Mouse (Mus musculus): ENCODE measurements around the gene Gm7861. TPM values are rescaled to one million over a fixed set of nuclear protein-coding genes. Genes with fewer than 3 reads are reported as not detected.
"Not testable (repeated sequence)": the region's sequence is repeated elsewhere in the genome, so short reads cannot be mapped to it uniquely, and the experiment has no call there.

The Gm7861 gene
- polyA plus RNA-seq (2014; fragmentation: Nextera tagmentation; extraction: Ambion mirVana) = not detected in 2 replicates

DNA sequence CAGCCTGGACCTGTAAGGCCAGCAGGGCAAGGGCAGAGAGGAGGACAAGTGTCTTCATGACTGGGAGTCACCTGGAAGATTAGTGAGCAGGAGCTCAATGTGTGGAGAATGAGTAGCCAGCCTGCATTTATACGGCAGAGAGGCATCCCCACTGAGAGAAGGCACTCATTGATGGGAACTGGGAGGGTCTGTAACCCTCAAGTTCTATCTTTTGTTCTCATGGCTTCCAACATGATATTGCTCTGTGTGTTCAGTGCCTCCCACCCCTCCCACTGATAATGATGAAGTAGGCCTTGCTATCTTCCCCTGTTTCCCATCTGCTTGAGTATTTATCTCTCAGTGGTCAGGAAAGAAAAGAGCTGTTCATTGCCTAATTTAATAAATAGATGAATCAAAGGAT is at the start of gene Gm7861:
Gene Gm7861 (minus strand): TSS at position 101 of the 400 bp plus-strand sequence.
- WGBS = no CpG with 5 or more reads among the region's 1 CpGs

GRCm38 (mm10) chr8:21617883-21618282 is 23.6 kb upstream of the Gm7861 start, which contains the start of gene Defa26:
Defa26 (plus strand) TSS chr8:21618183.
- H3K27ac ChIP-seq (ENCODE audit: low read depth); H3K4me2 ChIP-seq; H3K36me3 ChIP-seq (ENCODE audit: insufficient read depth); H3K4me3 ChIP-seq (ENCODE audit: low read depth, low read length); H3K9me3 ChIP-seq (ENCODE audit: low read depth, low read length); H3K27me3 ChIP-seq (ENCODE audit: insufficient read depth, low read length); ATAC-seq (ENCODE audit: insufficient read depth); H3K9ac ChIP-seq; H3K4me1 ChIP-seq (ENCODE audit: insufficient read depth); DNase-seq: not testable (repeated sequence)
- no CpG with 5 or more reads among the region's 1 CpGs for WGBS

More for the DNA sequence above, at the start of gene Gm7861:
- not testable (repeated sequence) for ATAC-seq (ENCODE audit: insufficient read depth); H3K4me2 ChIP-seq; H3K9ac ChIP-seq; H3K36me3 ChIP-seq (ENCODE audit: insufficient read depth); H3K27ac ChIP-seq (ENCODE audit: low read depth); H3K4me1 ChIP-seq (ENCODE audit: insufficient read depth); DNase-seq; H3K27me3 ChIP-seq (ENCODE audit: insufficient read depth, low read length); H3K4me3 ChIP-seq (ENCODE audit: low read depth, low read length); H3K9me3 ChIP-seq (ENCODE audit: low read depth, low read length)

DNA sequence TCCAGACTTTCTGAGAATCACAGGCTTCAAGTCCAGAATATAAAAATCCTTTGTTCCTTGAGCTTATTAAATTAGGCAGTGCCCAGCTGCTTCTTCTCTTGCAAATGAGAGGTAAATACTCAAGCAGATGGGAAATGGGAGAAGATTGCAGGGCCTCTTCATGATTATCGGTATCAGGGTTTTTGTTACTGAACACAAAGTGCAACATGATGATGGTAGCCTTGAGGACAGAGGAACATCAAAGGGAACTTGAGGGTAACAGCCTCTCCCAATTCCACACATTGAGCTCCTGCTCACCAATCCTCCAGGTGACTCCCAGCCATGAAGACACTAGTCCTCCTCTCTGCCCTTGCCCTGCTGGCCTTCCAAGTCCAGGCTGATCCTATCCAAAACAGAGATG is 11.6 kb downstream of the Gm7861 start, which contains the start of gene Defa28:
Gene Defa28 (plus strand): TSS at position 301 of the 400 bp plus-strand sequence.
- not testable (repeated sequence) for H3K4me1 ChIP-seq (ENCODE audit: insufficient read depth); H3K27ac ChIP-seq (ENCODE audit: low read depth); H3K36me3 ChIP-seq (ENCODE audit: insufficient read depth); DNase-seq; H3K9ac ChIP-seq; H3K4me2 ChIP-seq; ATAC-seq (ENCODE audit: insufficient read depth); H3K4me3 ChIP-seq (ENCODE audit: low read depth, low read length); H3K27me3 ChIP-seq (ENCODE audit: insufficient read depth, low read length); H3K9me3 ChIP-seq (ENCODE audit: low read depth, low read length)
- no CpG with 5 or more reads among the region's 1 CpGs for WGBS

GRCm38 (mm10) chr8:21565086-21565485 is 29.2 kb downstream of the Gm7861 start, which contains the start of gene Defa37:
Defa37 (plus strand) TSS chr8:21565386.
- H3K36me3 ChIP-seq (ENCODE audit: insufficient read depth); H3K4me2 ChIP-seq; H3K4me1 ChIP-seq (ENCODE audit: insufficient read depth); H3K9me3 ChIP-seq (ENCODE audit: low read depth, low read length); H3K27me3 ChIP-seq (ENCODE audit: insufficient read depth, low read length); ATAC-seq (ENCODE audit: insufficient read depth); H3K4me3 ChIP-seq (ENCODE audit: low read depth, low read length); H3K27ac ChIP-seq (ENCODE audit: low read depth); H3K9ac ChIP-seq; DNase-seq: not testable (repeated sequence)
- no CpG with 5 or more reads among the region's 1 CpGs for WGBS

Other genes with a start within 250 kb of the Gm7861 start
- not detected in 2 replicates for gene Defa2, start 216.0 kb downstream of the Gm7861 start, polyA plus RNA-seq (2014; fragmentation: Nextera tagmentation; extraction: Ambion mirVana)
- not detected in 2 replicates for gene Defa33, start 202.7 kb downstream of the Gm7861 start, polyA plus RNA-seq (2014; fragmentation: Nextera tagmentation; extraction: Ambion mirVana)
- gene Defa36, start 167.1 kb downstream of the Gm7861 start, polyA plus RNA-seq (2014; fragmentation: Nextera tagmentation; extraction: Ambion mirVana) = not detected in 2 replicates
- not detected in 2 replicates for gene Gm7849, start 137.9 kb downstream of the Gm7861 start, polyA plus RNA-seq (2014; fragmentation: Nextera tagmentation; extraction: Ambion mirVana)
- gene Defa20, start 85.2 kb downstream of the Gm7861 start, polyA plus RNA-seq (2014; fragmentation: Nextera tagmentation; extraction: Ambion mirVana) = not detected in 2 replicates
- gene Defa32, start 65.5 kb downstream of the Gm7861 start, polyA plus RNA-seq (2014; fragmentation: Nextera tagmentation; extraction: Ambion mirVana) = not detected in 2 replicates
- not detected in 2 replicates for gene Defa37, start 29.1 kb downstream of the Gm7861 start, polyA plus RNA-seq (2014; fragmentation: Nextera tagmentation; extraction: Ambion mirVana)
- not detected in 2 replicates for gene Defa28, start 11.5 kb downstream of the Gm7861 start, polyA plus RNA-seq (2014; fragmentation: Nextera tagmentation; extraction: Ambion mirVana)
- not detected in 2 replicates for gene Defa26, start 23.7 kb upstream of the Gm7861 start, polyA plus RNA-seq (2014; fragmentation: Nextera tagmentation; extraction: Ambion mirVana)
- not detected in 2 replicates for gene Defa17, start 61.3 kb upstream of the Gm7861 start, polyA plus RNA-seq (2014; fragmentation: Nextera tagmentation; extraction: Ambion mirVana)
- gene Defa34, start 71.3 kb upstream of the Gm7861 start, polyA plus RNA-seq (2014; fragmentation: Nextera tagmentation; extraction: Ambion mirVana) = not detected in 2 replicates
- gene AY761184, start 109.1 kb upstream of the Gm7861 start, polyA plus RNA-seq (2014; fragmentation: Nextera tagmentation; extraction: Ambion mirVana) = not detected in 2 replicates
- not detected in 2 replicates for gene Defa24, start 140.0 kb upstream of the Gm7861 start, polyA plus RNA-seq (2014; fragmentation: Nextera tagmentation; extraction: Ambion mirVana)
- gene Defb50, start 229.0 kb upstream of the Gm7861 start, polyA plus RNA-seq (2014; fragmentation: Nextera tagmentation; extraction: Ambion mirVana) = not detected in 2 replicates
- gene Defb2, start 245.4 kb upstream of the Gm7861 start, polyA plus RNA-seq (2014; fragmentation: Nextera tagmentation; extraction: Ambion mirVana) = not detected in 2 replicates

Measured in lung, embryonic 14.5 days (tissue).